Mouse (Mus musculus): Measurements from ENCODE around the gene Gucy2g.
"Not testable (repeated sequence)": the region's sequence is repeated elsewhere in the genome, so short reads cannot be mapped to it uniquely, and the experiment has no call there.

Gene Gucy2g

GRCm38 (mm10) chr19:55162271-55162670, 78.8 kb downstream of the Gucy2g start:
- DNase-seq (ENCODE audit: low read depth) = no peak

DNA sequence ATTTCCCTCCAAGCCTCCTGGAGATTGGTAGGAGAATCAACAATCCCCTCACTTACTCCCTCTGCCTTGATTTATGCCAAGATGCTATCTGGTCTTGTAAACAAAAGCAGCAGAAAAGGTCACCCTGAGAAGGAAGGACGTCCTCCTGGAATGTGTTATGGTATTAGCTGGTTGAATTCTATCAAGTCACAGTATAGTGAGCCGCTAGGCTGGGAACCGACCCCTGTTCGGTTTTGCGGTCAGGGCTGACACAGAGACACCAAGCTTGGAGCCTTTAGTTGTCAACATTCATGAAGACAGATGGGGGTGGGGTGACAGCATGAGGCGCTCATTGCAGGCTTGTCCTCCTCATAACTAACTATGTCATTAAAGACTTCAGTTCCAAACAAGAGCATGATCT, 81.2 kb downstream of the Gucy2g start:
- no peak for DNase-seq (ENCODE audit: low read depth)

GRCm38 (mm10) chr19:55158606-55159005, 82.4 kb downstream of the Gucy2g start:
- no peak for DNase-seq (ENCODE audit: low read depth)

DNA sequence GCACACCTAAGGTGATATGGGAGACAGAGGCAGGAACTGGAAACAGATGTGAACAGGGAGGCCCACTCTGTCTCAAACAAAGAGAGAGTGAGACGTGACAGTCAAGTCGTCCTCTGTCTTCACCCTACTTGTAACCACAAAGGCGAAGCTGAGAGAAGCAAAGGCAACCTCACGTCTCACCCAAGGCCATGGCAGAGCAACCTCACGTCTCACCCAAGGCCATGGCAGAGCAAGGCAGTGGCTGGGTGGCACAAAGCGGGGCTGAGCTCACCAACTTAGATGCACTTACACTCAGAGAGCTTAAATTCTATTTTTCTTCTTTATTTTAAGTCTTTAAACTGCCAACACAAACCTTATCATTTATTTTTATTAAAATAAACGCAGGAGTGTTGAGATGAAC, 84.0 kb downstream of the Gucy2g start:
- DNase-seq (ENCODE audit: low read depth) = no peak

- DNase-seq (ENCODE audit: low read depth) = no peak
These were observed 88.1 kb downstream of the Gucy2g start for GRCm38 (mm10) chr19:55152983-55153382.

DNA sequence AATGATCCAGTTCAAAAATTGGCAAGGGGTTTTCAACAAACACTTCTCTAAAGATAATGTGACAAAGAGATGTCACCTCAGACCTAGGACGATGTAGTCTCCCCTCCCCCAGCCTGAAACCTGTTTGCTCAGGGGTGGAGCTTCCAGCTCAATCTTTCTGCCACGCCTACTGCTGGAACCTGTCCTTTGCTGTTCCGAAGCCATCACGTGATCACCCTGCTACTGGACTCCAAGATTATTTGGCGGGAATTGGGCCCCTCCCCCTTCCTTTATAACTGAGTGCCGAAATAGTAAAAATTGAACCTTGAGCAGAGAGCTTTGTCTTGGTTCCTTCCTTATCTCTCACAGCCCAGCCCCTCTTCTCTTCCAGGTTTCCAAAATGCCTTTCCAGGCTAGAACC, 88.8 kb downstream of the Gucy2g start:
- not testable (repeated sequence) for DNase-seq (ENCODE audit: low read depth)

GRCm38 (mm10) chr19:55149646-55150045, 91.4 kb downstream of the Gucy2g start:
- no peak for DNase-seq (ENCODE audit: low read depth)

GRCm38 (mm10) chr19:55148109-55148508, 92.9 kb downstream of the Gucy2g start:
- DNase-seq (ENCODE audit: low read depth) = no peak

Data from naive thymus-derived CD4-positive, alpha-beta T cell, adult 2 months (primary cell).